Mouse (Mus musculus) neural tube, embryonic 15.5 days (tissue): ENCODE measurements around the gene Gm29609. TPM values are rescaled to one million over a fixed set of nuclear protein-coding genes. Genes with fewer than 3 reads are reported as not detected.
A peak's percentile ranks its signal among the peaks of the same experiment; 100 is the strongest.

Source experiments
- ATAC-seq: fragments of 200-750 bp; cut with Nextera tagmentation; 2 replicates; pipeline ENCODE4 v1.8.0; 2017; ENCODE audit warnings: mild to moderate bottlenecking, moderate TSS enrichment, moderate library complexity; ENCODE audit not compliant: low FRiP score
- H3K27ac ChIP-seq: fragments of 300-500 bp; sonication (generic); replicated peaks from 2 replicates; pipeline ENCODE4 v1.5.1; 2015; ENCODE audit warnings: mild to moderate bottlenecking, inconsistent platforms
- H3K27me3 ChIP-seq: fragments of 300-500 bp; sonication (generic); replicated peaks from 2 replicates; pipeline ENCODE4 v1.6.1; 2015; ENCODE audit warnings: inconsistent platforms
- H3K36me3 ChIP-seq: fragments of 300-500 bp; sonication (generic); 2 replicates; pipeline ENCODE4 v1.6.1; 2015; ENCODE audit warnings: inconsistent platforms
- H3K4me1 ChIP-seq: fragments of 300-500 bp; sonication (generic); 2 replicates; pipeline ENCODE4 v1.6.1; 2015; ENCODE audit warnings: inconsistent platforms
- H3K4me2 ChIP-seq: fragments of 300-500 bp; sonication (generic); 2 replicates; pipeline ENCODE4 v1.6.1; 2015; ENCODE audit warnings: inconsistent platforms, mild to moderate bottlenecking, moderate library complexity
- H3K4me3 ChIP-seq: fragments of 300-500 bp; sonication (generic); replicated peaks from 2 replicates; pipeline ENCODE4 v1.5.1; 2015; ENCODE audit warnings: mild to moderate bottlenecking, inconsistent platforms
- H3K9ac ChIP-seq: fragments of 300-500 bp; sonication (generic); replicated peaks from 2 replicates; pipeline ENCODE4 v1.6.1; 2015; ENCODE audit warnings: mild to moderate bottlenecking, inconsistent platforms
- H3K9me3 ChIP-seq: fragments of 300-500 bp; sonication (generic); replicated peaks from 2 replicates; pipeline ENCODE4 v1.6.1; 2016; ENCODE audit warnings: inconsistent platforms
- WGBS: fragments of 180-500 bp; shearing (Covaris S2); methylation state at CpG from one replicate; pipeline ENCODE4 v1.1.7; 2015; ENCODE audit warnings: mixed read lengths; 5-methylcytosine and 5-hydroxymethylcytosine counted together
- polyA plus RNA-seq: library from polyadenylated mRNA; unstranded; fragments of >200 nt; fragmentation: Nextera tagmentation; extraction: Ambion mirVana; gene quantifications from 2 replicates; pipeline ENCODE4 v1.2.1, GENCODE M21; 2015

The Gm29609 gene
- polyA plus RNA-seq, 1 experiment from 2014 or later: 1.9 TPM

DNA sequence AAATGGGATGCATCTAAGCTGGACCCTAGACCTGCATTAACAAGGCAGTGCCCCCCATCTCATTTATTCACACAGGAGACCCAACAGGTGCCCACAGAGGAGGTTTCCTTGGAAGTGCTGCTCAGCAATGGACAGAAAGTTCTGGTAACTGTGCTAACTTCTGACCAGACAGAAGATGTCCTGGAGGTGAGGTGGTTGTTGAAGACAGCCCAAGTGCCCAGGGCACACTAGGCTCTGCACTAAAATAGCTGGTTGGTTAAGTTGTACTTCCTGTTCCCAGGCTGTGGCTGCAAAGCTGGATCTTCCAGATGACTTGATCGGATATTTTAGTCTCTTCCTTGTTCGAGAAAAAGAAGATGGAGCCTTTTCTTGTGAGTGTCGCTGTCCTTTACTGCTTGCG, 16.0 kb upstream of the Gm29609 start:
- H3K27me3 ChIP-seq: no peaks in the 10 kb centered on the region
- 92% methylated on average over 4 of the region's 4 CpGs for WGBS
- H3K36me3 ChIP-seq: peaks cover 63% of the 10 kb centered on the region
- ATAC-seq: no peak
- peaks cover 36% of the 10 kb centered on the region for H3K4me1 ChIP-seq
- H3K27ac ChIP-seq: no peak overlapping the region
- no peak overlapping the region for H3K4me2 ChIP-seq
- H3K4me3 ChIP-seq: no peak overlapping the region
- H3K9ac ChIP-seq: no peak overlapping the region
- H3K9me3 ChIP-seq: peaks cover 4% of the 10 kb centered on the region

DNA sequence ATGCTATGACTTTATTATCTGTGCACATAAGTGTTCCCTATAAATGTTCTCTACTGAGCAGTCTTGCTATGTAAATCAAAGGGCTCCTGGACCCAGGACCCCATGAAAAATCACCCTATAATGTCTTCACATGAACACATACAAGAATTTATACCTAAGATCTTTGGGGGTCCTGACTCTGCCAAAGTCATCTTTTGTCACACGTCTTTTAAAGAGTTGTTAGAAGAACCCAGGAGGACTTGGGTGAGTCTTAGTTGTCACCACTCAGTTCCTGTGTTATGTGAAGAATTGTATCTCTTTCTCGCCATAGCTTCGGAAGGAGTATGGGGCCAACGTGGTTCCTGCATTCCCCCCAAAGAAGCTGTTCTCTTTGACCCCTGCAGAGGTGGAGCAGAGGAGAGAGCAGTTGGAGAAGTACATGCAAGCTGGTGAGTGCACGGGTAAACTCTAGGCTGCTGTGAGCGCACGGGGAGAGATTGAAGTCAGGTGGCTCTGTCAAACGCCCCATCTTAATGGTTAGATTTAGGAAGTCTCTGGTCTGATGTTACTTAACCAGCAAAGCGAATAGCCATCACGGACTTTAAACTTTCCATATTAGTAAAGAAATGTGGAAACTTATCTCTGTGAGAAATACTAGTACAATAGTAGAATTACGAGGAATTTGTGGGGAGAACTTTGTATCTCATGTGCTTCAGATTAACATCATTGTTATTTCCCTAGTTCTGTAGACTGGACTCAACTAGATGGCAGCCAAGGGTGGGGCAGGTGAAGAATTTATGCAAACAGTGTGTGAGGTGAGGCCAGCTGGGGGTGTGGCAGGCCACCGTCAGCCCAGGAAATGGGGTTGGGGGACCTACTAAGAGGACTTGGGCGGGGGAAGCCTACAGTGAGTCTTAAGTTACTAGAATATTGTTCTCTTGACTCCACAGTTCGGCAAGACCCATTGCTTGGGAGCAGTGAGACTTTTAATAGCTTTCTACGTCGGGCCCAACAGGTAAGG, 15.1 kb upstream of the Gm29609 start:
- Histone ChIP-seq H3K4me1 (peaks cover 27% of the 10 kb centered on the region), H3K4me2 (peak overlapping the region; percentile 88; the same call in 1 of the 2 replicates), H3K4me3 (peak overlapping the region; percentile 86), H3K27ac (no peak overlapping the region), H3K36me3 (peaks cover 64% of the 10 kb centered on the region), H3K9me3 (no peaks in the 10 kb centered on the region), H3K9ac (0 out of 2 replicates have a peak overlapping the region, but pooled peaks have one; percentile 93), H3K27me3 (no peaks in the 10 kb centered on the region)
- WGBS: 95% methylated on average over 16 of the region's 16 CpGs
- ATAC-seq: no peak

DNA sequence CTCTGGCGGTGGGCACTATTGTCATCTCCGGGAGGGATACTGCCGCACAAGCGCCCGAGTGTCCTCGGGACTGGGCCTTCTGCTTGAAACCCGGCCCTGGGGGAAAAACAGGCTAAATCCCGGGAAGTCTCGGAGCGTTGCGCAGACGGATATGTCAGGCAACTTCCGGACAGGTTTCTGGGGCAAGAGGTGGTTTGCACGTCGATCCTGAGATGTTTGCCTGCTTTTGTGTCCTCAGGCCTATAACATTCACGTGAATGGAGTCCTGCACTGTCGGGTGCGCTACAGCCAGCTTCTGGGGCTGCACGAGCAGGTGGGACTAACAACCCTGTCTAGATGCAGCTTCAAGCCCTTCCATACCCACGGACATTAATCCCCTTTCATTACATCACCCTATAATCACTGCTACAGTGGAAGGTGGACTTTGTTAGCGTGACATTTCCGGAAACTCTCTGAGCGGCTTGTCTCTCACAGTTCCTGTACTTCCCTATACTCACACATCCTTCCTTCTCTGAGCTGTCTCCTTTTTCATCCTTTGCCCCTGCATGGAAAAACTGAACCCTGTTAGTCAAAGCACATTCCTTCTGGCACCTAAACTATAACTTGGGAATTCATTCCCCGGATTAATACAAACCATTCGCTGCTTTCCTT, 14.0 kb upstream of the Gm29609 start:
- Histone ChIP-seq H3K9me3 (no peaks in the 10 kb centered on the region), H3K4me1 (peaks cover 24% of the 10 kb centered on the region), H3K27me3 (no peaks in the 10 kb centered on the region), H3K9ac (peak overlapping the region; percentile 93), H3K4me2 (peak overlapping the region; percentile 88), H3K4me3 (peak overlapping the region; percentile 86), H3K27ac (peak overlapping the region; percentile 91), H3K36me3 (peaks cover 61% of the 10 kb centered on the region)
- 14% methylated on average over 25 of the region's 25 CpGs for WGBS
- ATAC-seq: no peak

DNA sequence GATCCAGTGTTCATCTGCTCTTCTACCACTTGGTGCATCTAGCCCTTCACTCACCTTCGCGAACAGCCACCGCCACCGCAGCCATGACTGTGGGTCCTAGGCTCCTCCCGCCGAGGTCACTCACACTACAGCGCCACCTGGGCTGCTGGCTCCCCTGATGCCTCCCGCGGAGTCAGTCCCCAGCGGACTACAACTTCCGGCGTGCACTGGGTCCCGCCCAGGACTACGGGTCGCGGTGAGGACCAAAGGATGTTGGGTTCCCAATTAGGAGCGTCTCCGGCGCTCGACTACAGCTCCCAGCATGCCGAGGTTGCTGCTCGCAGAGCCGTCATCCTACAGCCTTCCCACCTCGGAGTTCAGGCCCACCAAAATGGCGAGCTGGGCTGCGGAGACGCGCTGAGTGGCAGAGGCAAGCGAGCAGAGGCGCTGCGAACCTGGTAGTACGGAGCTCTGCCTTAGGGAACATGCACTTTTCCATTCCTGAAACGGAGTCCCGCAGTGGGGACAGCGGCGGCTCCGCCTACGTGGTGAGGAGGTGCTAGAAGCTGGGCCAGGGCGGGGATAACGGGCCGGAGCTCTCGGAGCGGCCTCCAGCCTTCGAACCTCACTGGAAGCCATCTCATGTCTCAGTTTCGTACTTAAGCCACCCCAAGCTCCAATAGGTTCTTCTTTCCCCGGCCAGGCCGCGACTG, 13.4 kb upstream of the Gm29609 start, which contains the start of the genes Snx17 and Eif2b4:
Gene Snx17, plus strand, starts transcription at position 289 of the 692 bp plus-strand sequence.
Gene Eif2b4, minus strand, starts transcription at position 492 of the 692 bp plus-strand sequence.
- under 1% methylated on average over 48 of the region's 48 CpGs for WGBS
- Histone ChIP-seq H3K4me2 (peak within 1 kb of the TSS; percentile 88), H3K4me3 (peak within 1 kb of the TSS; percentile 86), H3K4me1 (peaks cover 24% of the 10 kb centered on the region), H3K9me3 (no peaks in the 10 kb centered on the region), H3K9ac (peak within 1 kb of the TSS; percentile 93), H3K27me3 (no peaks in the 10 kb centered on the region), H3K27ac (peak within 1 kb of the TSS; percentile 91), H3K36me3 (peaks cover 61% of the 10 kb centered on the region)
- peak; percentile 96 for ATAC-seq

DNA sequence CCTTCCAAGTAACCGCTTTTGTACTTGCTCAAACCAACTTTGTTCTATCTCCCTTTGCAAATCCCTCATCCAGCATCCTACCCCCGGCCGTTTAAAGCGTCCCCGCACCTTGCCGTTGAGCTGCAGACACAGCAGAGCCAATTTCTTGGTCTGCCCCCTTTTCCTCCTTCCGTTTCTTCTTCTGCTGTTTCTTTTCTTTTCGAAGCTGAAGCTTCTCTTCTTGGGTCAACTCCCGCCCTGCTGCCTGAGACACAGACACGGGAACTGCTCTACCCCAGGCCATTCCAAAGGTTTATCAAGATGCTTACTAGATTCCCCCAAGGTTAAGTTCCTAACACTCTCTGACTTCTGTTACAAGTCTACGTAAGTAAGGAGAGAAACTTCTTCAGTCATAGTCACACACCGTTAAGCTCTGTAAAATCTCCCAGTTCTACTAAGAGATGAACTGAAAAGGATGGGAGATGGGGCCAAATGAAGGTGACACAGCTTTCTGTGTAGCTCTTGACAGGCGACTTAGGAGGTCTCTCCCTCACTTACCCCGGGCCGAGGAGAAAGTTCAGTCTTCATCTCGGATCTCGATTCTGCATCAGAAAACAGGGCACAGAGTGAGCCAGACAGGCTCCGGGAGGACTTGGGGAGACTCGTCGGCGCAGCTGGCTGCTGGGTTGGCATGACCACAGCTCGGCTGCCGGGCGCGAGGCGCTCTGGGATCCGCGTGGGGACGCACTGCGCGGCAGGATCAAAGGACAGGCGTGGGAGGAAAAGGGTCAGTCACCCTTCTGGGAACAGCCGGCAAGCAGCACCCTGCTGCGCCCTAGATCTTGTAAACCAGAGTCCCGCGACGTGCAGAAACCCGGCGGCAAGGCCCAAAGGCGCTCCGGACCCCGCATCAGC, 12.6 kb upstream of the Gm29609 start:
- H3K4me1 ChIP-seq: peaks cover 24% of the 10 kb centered on the region
- H3K4me3 ChIP-seq: peak overlapping the region; percentile 86
- ATAC-seq: peak; percentile 58
- H3K9ac ChIP-seq: peak overlapping the region; percentile 83
- peak overlapping the region; percentile 88 for H3K4me2 ChIP-seq
- no peaks in the 10 kb centered on the region for H3K9me3 ChIP-seq
- WGBS: 15% methylated on average over 42 of the region's 42 CpGs
- H3K36me3 ChIP-seq: peaks cover 61% of the 10 kb centered on the region
- H3K27ac ChIP-seq: peak overlapping the region; percentile 89
- H3K27me3 ChIP-seq: no peaks in the 10 kb centered on the region

DNA sequence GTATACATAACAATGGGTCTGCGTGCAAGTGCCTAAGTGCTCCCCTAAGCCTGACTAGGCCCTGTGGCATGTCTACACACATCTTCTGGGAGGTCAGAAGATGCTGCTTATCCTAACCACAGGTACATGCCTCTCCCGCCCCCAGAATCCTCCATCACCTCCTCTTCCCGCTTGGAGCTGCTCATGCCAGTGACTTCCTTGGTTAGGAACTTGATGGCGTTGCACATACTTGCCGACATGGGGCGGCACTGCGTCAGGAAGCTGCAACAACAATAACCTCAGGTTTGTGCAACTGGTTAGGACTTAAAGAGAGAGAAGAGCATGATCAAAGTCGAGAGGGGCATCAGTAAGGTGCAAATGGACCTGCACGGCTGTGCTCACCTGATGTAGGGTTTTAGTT, 10.5 kb upstream of the Gm29609 start:
- WGBS: 94% methylated on average over 9 of the region's 9 CpGs
- Histone ChIP-seq H3K27ac (no peak overlapping the region), H3K4me2 (no peak overlapping the region), H3K9me3 (no peaks in the 10 kb centered on the region), H3K4me1 (peaks cover 24% of the 10 kb centered on the region), H3K36me3 (peaks cover 45% of the 10 kb centered on the region), H3K27me3 (no peaks in the 10 kb centered on the region), H3K9ac (no peak overlapping the region), H3K4me3 (no peak overlapping the region)
- no peak for ATAC-seq

DNA sequence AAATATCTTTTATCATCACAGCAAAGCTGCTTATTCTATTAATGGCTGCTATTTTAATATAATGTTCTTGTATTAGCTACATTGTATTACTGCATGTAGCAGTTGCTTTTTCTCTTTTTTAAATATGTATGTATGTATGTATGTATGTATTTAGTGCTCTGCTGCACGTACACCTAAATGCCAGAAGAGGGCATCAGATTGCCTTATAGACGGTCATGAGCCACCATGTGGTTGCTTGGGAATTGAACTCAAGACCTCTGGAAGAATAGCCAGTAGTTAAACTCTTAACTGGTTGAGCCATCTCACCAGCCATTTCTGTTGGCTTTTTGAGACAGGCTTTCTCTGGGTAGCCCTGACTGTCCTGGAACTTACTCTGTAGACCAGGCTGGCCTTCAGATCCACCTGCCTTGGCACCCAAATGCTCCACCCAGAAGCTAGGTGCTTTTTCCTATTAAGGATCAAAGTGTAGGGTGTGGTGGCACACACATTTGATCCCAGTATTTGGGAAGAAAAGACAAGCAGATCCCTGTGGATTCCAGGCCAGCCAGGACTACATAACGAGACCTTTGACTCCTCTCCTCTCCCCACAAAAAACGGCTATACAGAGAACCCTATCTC, 8.6 kb upstream of the Gm29609 start:
- H3K4me1 ChIP-seq: peaks cover 13% of the 10 kb centered on the region
- no peaks in the 10 kb centered on the region for H3K27me3 ChIP-seq
- H3K27ac ChIP-seq: no peak overlapping the region
- H3K9me3 ChIP-seq: no peaks in the 10 kb centered on the region
- H3K36me3 ChIP-seq: peaks cover 43% of the 10 kb centered on the region
- 79% methylated on average over 4 of the region's 4 CpGs for WGBS
- H3K9ac ChIP-seq: no peak overlapping the region
- no peak overlapping the region for H3K4me2 ChIP-seq
- no peak for ATAC-seq
- no peak overlapping the region for H3K4me3 ChIP-seq

DNA sequence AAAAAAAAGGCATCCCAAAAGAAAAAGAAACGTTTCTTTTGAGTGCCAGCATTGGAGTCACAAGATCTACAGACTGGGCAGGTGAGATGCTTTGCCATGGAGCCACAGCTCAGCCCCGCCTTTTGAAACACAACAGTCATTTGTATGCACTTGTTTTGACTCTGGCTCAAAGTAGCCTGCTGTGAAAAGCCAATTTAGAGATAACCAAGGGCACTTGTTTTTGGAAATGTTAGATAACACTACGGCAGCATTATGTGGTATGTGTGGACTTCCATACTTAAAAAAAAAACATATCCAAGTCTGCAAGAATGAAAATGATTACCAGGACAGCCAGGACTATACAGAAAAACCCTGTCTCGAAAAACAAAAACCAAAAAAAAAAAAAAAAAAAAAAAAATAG, 4.0 kb upstream of the Gm29609 start:
- H3K9me3 ChIP-seq: no peaks in the 10 kb centered on the region
- peaks cover 11% of the 10 kb centered on the region for H3K4me1 ChIP-seq
- H3K36me3 ChIP-seq: peaks cover 19% of the 10 kb centered on the region
- no peak overlapping the region for H3K9ac ChIP-seq
- H3K27ac ChIP-seq: no peak overlapping the region
- WGBS: 59% methylated on average over 4 of the region's 4 CpGs
- no peak overlapping the region for H3K4me3 ChIP-seq
- no peak for ATAC-seq
- no peak overlapping the region for H3K4me2 ChIP-seq
- no peaks in the 10 kb centered on the region for H3K27me3 ChIP-seq

DNA sequence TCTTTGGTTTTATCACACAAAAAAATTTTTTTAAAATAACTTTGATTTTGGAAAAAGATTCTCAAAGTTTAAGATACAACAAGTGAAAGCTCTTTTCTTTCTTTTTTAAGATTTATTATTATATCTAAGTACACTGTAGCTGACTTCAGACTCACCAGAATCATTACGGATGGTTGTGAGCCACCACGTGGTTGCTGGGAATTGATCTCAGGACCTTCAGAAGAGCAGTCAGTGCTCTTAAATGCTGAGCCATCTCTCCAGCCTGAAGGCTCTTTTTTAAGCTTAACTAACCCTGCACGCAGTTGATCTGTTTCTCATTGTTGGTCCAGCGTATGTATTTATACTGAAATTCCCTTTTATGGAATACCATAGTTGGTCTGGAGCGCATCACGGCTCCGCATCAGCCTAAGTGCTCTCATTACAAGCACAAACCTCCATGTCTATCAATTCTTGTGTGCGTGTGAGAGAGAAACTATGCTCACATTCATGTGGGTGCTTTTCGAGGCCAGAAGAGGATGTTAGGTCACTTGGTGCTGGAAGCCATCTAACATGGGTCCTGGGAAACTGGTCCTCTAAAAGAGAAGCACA, 1.6 kb upstream of the Gm29609 start:
- Histone ChIP-seq H3K36me3 (no peaks in the 10 kb centered on the region), H3K4me1 (peaks cover 20% of the 10 kb centered on the region), H3K27ac (no peak overlapping the region), H3K4me3 (no peak overlapping the region), H3K9ac (no peak overlapping the region), H3K4me2 (no peak overlapping the region), H3K9me3 (no peaks in the 10 kb centered on the region), H3K27me3 (no peaks in the 10 kb centered on the region)
- no peak for ATAC-seq
- WGBS: 93% methylated on average over 9 of the region's 9 CpGs

DNA sequence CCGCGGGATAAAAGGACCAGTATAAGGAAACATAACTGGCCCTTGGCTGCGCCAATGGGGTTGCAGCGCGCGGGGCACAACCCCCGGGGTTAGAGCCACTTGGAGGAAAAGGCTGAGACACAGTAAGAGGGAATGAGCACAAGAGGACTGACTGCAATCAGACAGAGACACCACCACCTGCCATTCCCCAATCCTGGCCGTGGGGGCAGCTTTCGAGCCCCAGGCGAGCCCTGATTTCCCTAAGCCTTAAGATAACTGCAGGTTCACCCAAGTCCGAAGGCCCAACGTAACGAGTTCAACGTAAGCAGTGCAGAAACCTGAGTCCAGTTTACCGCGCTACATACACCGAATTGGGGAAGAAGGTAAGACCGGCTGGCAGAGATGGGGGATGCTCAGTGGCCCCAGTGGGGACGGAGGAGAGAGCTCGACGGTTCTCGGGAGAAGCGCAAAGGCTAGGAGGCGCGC, 378 bp downstream of the Gm29609 start:
- ATAC-seq: peak; percentile 76; the same call in 1 of the 2 replicates
- Histone ChIP-seq H3K36me3 (peaks cover 5% of the 10 kb centered on the region), H3K4me2 (peak overlapping the region; percentile 85), H3K9ac (peak overlapping the region; percentile 71), H3K27me3 (no peaks in the 10 kb centered on the region), H3K9me3 (no peaks in the 10 kb centered on the region), H3K27ac (peak overlapping the region; percentile 98), H3K4me3 (peak overlapping the region; percentile 87), H3K4me1 (peaks cover 20% of the 10 kb centered on the region)
- under 1% methylated on average over 25 of the region's 25 CpGs for WGBS
